Mouse (Mus musculus) cortical plate, adult 2 months (tissue): ENCODE data around the gene Olfr167.
"Not testable (repeated sequence)": the region's sequence is repeated elsewhere in the genome, so short reads cannot be mapped to it uniquely, and the experiment has no call there.

Experiments used
- CTCF ChIP-seq: fragments of 200-500 bp; IDR thresholded peaks from 2 replicates; pipeline ENCODE4 v1.5.1; 2011; ENCODE audit warnings: mild to moderate bottlenecking, control low read depth, low read length; ENCODE audit not compliant: insufficient read depth; ENCODE audit errors: extremely low read depth
- POLR2A ChIP-seq: fragments of 200-500 bp; IDR thresholded peaks from 2 replicates; pipeline ENCODE4 v1.6.1; 2011; ENCODE audit warnings: mild to moderate bottlenecking, low read length, control low read depth; ENCODE audit not compliant: insufficient read depth; ENCODE audit errors: extremely low read depth

DNA sequence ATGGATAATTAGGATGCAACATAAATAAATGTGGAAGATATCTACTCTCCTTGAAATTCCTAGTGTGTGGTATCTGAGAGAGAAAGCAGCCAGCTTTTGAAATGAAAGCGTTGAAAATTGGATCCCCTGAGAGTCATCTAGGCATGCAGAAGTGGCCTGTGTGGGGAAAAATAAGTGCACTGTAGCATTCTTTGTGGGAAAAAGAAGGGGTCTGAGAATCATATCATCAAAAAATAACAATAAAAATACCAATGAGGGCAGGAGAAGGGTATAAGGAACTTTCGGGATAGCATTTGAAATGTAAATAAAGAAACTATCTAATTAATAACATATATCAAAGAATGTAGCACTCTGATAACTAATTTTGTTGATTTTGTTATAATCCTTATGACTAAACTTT lies 49.6 kb upstream of the Olfr167 start, which contains the start of gene Olfr169:
- TF ChIP-seq CTCF, POLR2A: not testable (repeated sequence)
